Mouse (Mus musculus) liver, postnatal 0 days (tissue): ENCODE measurements around the gene Skil.

Experiments
- CTCF ChIP-seq: sonication (generic); IDR thresholded peaks from 2 replicates; pipeline ENCODE4 v1.5.1; 2016; ENCODE audit warnings: antibody characterized with exemption, low read depth
- EP300 ChIP-seq: IDR thresholded peaks from 2 replicates; pipeline ENCODE4 v1.6.1; 2016; ENCODE audit warnings: antibody characterized with exemption, low read depth, mild to moderate bottlenecking

DNA sequence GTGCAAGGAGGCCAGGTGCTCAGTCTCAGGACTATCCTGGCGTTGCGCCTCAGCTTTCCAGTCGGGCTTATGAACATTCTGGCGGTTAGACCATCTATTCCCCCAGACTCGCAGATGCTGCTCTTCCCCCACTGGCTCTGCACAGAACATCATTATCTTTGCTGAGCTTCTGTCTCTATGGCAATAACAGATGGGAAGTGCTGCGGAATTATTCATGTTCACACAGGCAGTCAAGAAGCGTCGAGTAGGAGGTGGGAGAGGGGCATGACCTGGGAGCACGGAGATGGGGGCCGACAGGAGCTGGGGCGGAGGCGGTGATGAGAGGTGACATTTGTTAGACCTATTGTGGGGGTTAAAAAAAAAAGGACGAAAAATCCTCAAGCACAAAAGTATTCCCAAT, 1.7 kb upstream of the Skil start:
- no peak for TF ChIP-seq CTCF
- TF ChIP-seq EP300, result no peak; the same call in 1 of the 2 replicates
